Mouse (Mus musculus) olfactory bulb, adult 2 months (tissue): Measurements from ENCODE around the gene Tmem44.

Source experiments
- CTCF ChIP-seq: fragments of 200-500 bp; IDR thresholded peaks from 2 replicates; pipeline ENCODE4 v1.5.1; 2012; ENCODE audit warnings: low read depth, mild to moderate bottlenecking, low read length, moderate library complexity; ENCODE audit not compliant: insufficient read depth
- POLR2A ChIP-seq: fragments of 200-500 bp; IDR thresholded peaks from 2 replicates; pipeline ENCODE4 v1.6.1; 2012; ENCODE audit warnings: mild to moderate bottlenecking, low read depth, low read length, moderate library complexity; ENCODE audit not compliant: insufficient read depth

- TF ChIP-seq CTCF (no peak), POLR2A (no peak)
These were observed 3.5 kb upstream of the Tmem44 start for GRCm38 (mm10) chr16:30554109-30554508.
